Mouse (Mus musculus): ENCODE measurements around the gene Cyp2b10. TPM values are rescaled to one million over a fixed set of nuclear protein-coding genes. Genes with fewer than 3 reads are reported as not detected.
"Not testable (repeated sequence)": the region's sequence is repeated elsewhere in the genome, so short reads cannot be mapped to it uniquely, and the experiment has no call there.

The Cyp2b10 gene
- total and polyA plus RNA-seq, 2 experiments from 2014 or later, result not detected

GRCm38 (mm10) chr7:25917271-25917670 is 19.9 kb downstream of the Cyp2b10 start:
- H3K4me1 ChIP-seq (ENCODE audit: insufficient read depth, low read length); ATAC-seq (ENCODE audit: low FRiP score); H3K4me2 ChIP-seq (ENCODE audit: low read depth, low read length, poor library complexity, severe bottlenecking); H3K36me3 ChIP-seq (ENCODE audit: insufficient read depth, low read length); DNase-seq (ENCODE audit: low spot score); H3K4me3 ChIP-seq (ENCODE audit: low read depth, low read length); H3K27me3 ChIP-seq (ENCODE audit: insufficient read depth, low read length); H3K9me3 ChIP-seq (ENCODE audit: low read length); H3K27ac ChIP-seq (ENCODE audit: low read depth, low read length); H3K9ac ChIP-seq (replicated peaks; ENCODE audit: low read length, poor library complexity, severe bottlenecking): not testable (repeated sequence)
- TF ChIP-seq CTCF (IDR thresholded peaks at IDR 0.05), result 0 out of 2 replicates have a peak, but pooled peaks have one; percentile 15
- 50% methylated on average over 5 of the region's 5 CpGs for WGBS

- no peaks in the 10 kb centered on the region for H3K36me3 ChIP-seq (ENCODE audit: insufficient read depth, low read length)
- WGBS, result 73% methylated on average over 1 of the region's 1 CpGs
- DNase-seq (ENCODE audit: low spot score), result no peak
- no peak overlapping the region for H3K27ac ChIP-seq (ENCODE audit: low read depth, low read length)
- no peak overlapping the region for H3K4me3 ChIP-seq (ENCODE audit: low read depth, low read length)
- H3K9me3 ChIP-seq (ENCODE audit: low read length), result no peaks in the 10 kb centered on the region
- no peak for TF ChIP-seq CTCF (IDR thresholded peaks at IDR 0.05)
- no peak for ATAC-seq (ENCODE audit: low FRiP score)
- H3K27me3 ChIP-seq (ENCODE audit: insufficient read depth, low read length), result no peaks in the 10 kb centered on the region
- H3K9ac ChIP-seq (replicated peaks; ENCODE audit: low read length, poor library complexity, severe bottlenecking), result no peak overlapping the region
- no peaks in the 10 kb centered on the region for H3K4me1 ChIP-seq (ENCODE audit: insufficient read depth, low read length)
- H3K4me2 ChIP-seq (ENCODE audit: low read depth, low read length, poor library complexity, severe bottlenecking), result no peak overlapping the region
Measured at GRCm38 (mm10) chr7:25919467-25919866, 22.0 kb downstream of the Cyp2b10 start.

GRCm38 (mm10) chr7:25945274-25945673 is 47.9 kb downstream of the Cyp2b10 start:
- H3K4me3 ChIP-seq (ENCODE audit: low read depth, low read length), result no peak overlapping the region
- no peaks in the 10 kb centered on the region for H3K27me3 ChIP-seq (ENCODE audit: insufficient read depth, low read length)
- TF ChIP-seq CTCF (IDR thresholded peaks at IDR 0.05), result no peak
- 74% methylated on average over 1 of the region's 1 CpGs for WGBS
- H3K27ac ChIP-seq (ENCODE audit: low read depth, low read length), result no peak overlapping the region
- DNase-seq (ENCODE audit: low spot score) (no peak), ATAC-seq (ENCODE audit: low FRiP score) (no peak)
- no peaks in the 10 kb centered on the region; the same call in 1 of the 2 replicates for H3K9me3 ChIP-seq (ENCODE audit: low read length)
- H3K4me2 ChIP-seq (ENCODE audit: low read depth, low read length, poor library complexity, severe bottlenecking), result no peak overlapping the region
- no peak overlapping the region for H3K9ac ChIP-seq (replicated peaks; ENCODE audit: low read length, poor library complexity, severe bottlenecking)
- H3K4me1 ChIP-seq (ENCODE audit: insufficient read depth, low read length), result no peaks in the 10 kb centered on the region
- no peaks in the 10 kb centered on the region for H3K36me3 ChIP-seq (ENCODE audit: insufficient read depth, low read length)

Other genes starting within 250 kb of the Cyp2b10 start
- 64.9 and 78.2 TPM in 2 replicates for gene Bckdha, start 238.6 kb upstream of the Cyp2b10 start, total RNA-seq (2014; rRNA removed)
- 40.7 and 50.9 TPM in 2 replicates for gene Bckdha, start 238.6 kb upstream of the Cyp2b10 start, polyA plus RNA-seq (2015; fragmentation: Nextera tagmentation; extraction: Ambion mirVana)
- gene Exosc5, start 238.5 kb upstream of the Cyp2b10 start, total RNA-seq (2014; rRNA removed), result 19.7 and 29.4 TPM in 2 replicates
- 27.3 and 29.5 TPM in 2 replicates for gene Exosc5, start 238.5 kb upstream of the Cyp2b10 start, polyA plus RNA-seq (2015; fragmentation: Nextera tagmentation; extraction: Ambion mirVana)
- 60.8 and 94.4 TPM in 2 replicates for gene Tmem91, start 222.5 kb upstream of the Cyp2b10 start, total RNA-seq (2014; rRNA removed)
- gene Tmem91, start 222.5 kb upstream of the Cyp2b10 start, polyA plus RNA-seq (2015; fragmentation: Nextera tagmentation; extraction: Ambion mirVana), result 186 and 200 TPM in 2 replicates
- 22.8 and 32.1 TPM in 2 replicates for gene B9d2, start 216.8 kb upstream of the Cyp2b10 start, total RNA-seq (2014; rRNA removed)
- gene B9d2, start 216.8 kb upstream of the Cyp2b10 start, polyA plus RNA-seq (2015; fragmentation: Nextera tagmentation; extraction: Ambion mirVana), result 58.2 and 67.2 TPM in 2 replicates
- gene Tgfb1, start 210.6 kb upstream of the Cyp2b10 start, total RNA-seq (2014; rRNA removed), result 2.2 and 2.5 TPM in 2 replicates
- 0.53 and 0.88 TPM in 2 replicates for gene Tgfb1, start 210.6 kb upstream of the Cyp2b10 start, polyA plus RNA-seq (2015; fragmentation: Nextera tagmentation; extraction: Ambion mirVana)
- gene Ccdc97, start 178.5 kb upstream of the Cyp2b10 start, total RNA-seq (2014; rRNA removed), result 27.0 and 38.3 TPM in 2 replicates
- 29.1 and 34.4 TPM in 2 replicates for gene Ccdc97, start 178.5 kb upstream of the Cyp2b10 start, polyA plus RNA-seq (2015; fragmentation: Nextera tagmentation; extraction: Ambion mirVana)
- gene Hnrnpul1, start 142.9 kb upstream of the Cyp2b10 start, total RNA-seq (2014; rRNA removed), result 117 and 126 TPM in 2 replicates
- gene Hnrnpul1, start 142.9 kb upstream of the Cyp2b10 start, polyA plus RNA-seq (2015; fragmentation: Nextera tagmentation; extraction: Ambion mirVana), result 41.8 and 47.8 TPM in 2 replicates
- 22.2 and 28.1 TPM in 2 replicates for gene Axl, start 108.9 kb upstream of the Cyp2b10 start, total RNA-seq (2014; rRNA removed)
- gene Axl, start 108.9 kb upstream of the Cyp2b10 start, polyA plus RNA-seq (2015; fragmentation: Nextera tagmentation; extraction: Ambion mirVana), result 16.5 and 20.7 TPM in 2 replicates
- gene Cyp2s1, start 80.7 kb upstream of the Cyp2b10 start, total RNA-seq (2014; rRNA removed), result 3.0 and 4.8 TPM in 2 replicates
- gene Cyp2s1, start 80.7 kb upstream of the Cyp2b10 start, polyA plus RNA-seq (2015; fragmentation: Nextera tagmentation; extraction: Ambion mirVana), result 2.5 and 3.4 TPM in 2 replicates
- not detected in 2 replicates for gene Cyp2b13, start 163.9 kb downstream of the Cyp2b10 start, total RNA-seq (2014; rRNA removed)
- not detected in 2 replicates for gene Cyp2b13, start 163.9 kb downstream of the Cyp2b10 start, polyA plus RNA-seq (2015; fragmentation: Nextera tagmentation; extraction: Ambion mirVana)